Mouse (Mus musculus) ES-Bruce4 (cell line): ENCODE data around the gene Cdkn2aipnl.

Experiments used
- CTCF ChIP-seq: IDR thresholded peaks from one replicate; pipeline ENCODE4 v1.8.1; 2011; ENCODE audit warnings: low read depth, low read length
- POLR2A ChIP-seq: IDR thresholded peaks from one replicate; pipeline ENCODE4 v1.8.1; 2011; ENCODE audit warnings: low read length; ENCODE audit not compliant: insufficient read depth

GRCm38 (mm10) chr11:51949155-51949840 lies 18.2 kb upstream of the Cdkn2aipnl start:
- no peak for TF ChIP-seq CTCF
- no peak for TF ChIP-seq POLR2A
